In the genomic region with DNA sequence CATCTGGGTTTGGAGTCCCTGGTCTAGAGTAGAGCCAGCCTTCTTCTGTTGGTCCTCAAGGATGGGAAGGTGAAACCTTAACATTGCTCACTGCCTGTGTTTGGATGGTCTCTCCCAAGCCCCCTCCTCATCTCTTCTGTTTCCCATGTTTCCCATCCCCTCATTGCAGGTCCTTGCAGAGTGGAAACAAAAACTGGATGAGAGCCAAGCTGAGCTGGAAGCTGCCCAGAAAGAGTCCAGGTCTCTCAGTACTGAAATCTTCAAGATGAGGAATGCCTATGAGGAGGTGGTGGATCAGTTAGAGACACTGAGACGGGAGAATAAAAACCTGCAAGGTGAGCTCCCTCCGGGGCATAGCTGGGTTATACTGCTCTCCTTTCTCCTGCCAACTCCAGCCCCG, we compare ENCODE assay signal across 18 mouse cellular contexts. TPM values are rescaled to one million over a fixed set of nuclear protein-coding genes. Genes with fewer than 3 reads are reported as not detected.
A peak's percentile ranks its signal among the peaks of the same experiment; 100 is the strongest.
DNase-seq lines count a peak whose midpoint lies in the region; ATAC-seq lines count a peak whose summit lies in the region.
"Had no signal": no experiment of that assay in that cellular context is flagged by ENCODE, and none has a peak within 500 bp of the region (broad histone marks: within the 10 kb centered on the region; RNA-seq: fewer than 3 reads in every experiment).

No protein-coding gene starts in this region.

- WGBS in embryonic facial prominence, embryonic 14.5 days = 57% methylated on average over 3 of the region's 3 CpGs
- 86% methylated on average over 3 of the region's 3 CpGs for WGBS in embryonic facial prominence, embryonic 10.5 days

- peak; percentile 25 for DNase-seq in embryonic facial prominence, embryonic 14.5 days (ENCODE audit: low spot score)
- no peak for DNase-seq in embryonic facial prominence, embryonic 10.5 days (ENCODE audit: low spot score)
- DNase-seq in left cerebral cortex, postnatal 4 days = peak; percentile 38
- no peak for DNase-seq in left cerebral cortex, postnatal 36 days (ENCODE audit: low spot score in 2 of 2)
- DNase-seq in right cerebral cortex, postnatal 4 days = peak; percentile 22
- no peak for DNase-seq in right cerebral cortex, adult 2 months (ENCODE audit: low spot score in 2 of 2)
- DNase-seq: adrenal gland, postnatal 14 days; cerebellum, adult 2 months; forebrain, postnatal 0 days; gastrocnemius, postnatal 14 days; heart, adult 2 months; heart, postnatal 14 days had no signal

- H3K27me3 ChIP-seq in embryonic facial prominence, embryonic 14.5 days (replicated peaks; ENCODE audit: control insufficient read depth, insufficient read depth, low read length) = no peaks in the 10 kb centered on the region
- no peaks in the 10 kb centered on the region; the same call in 1 of the 2 replicates for H3K27me3 ChIP-seq in embryonic facial prominence, embryonic 10.5 days (replicated peaks; ENCODE audit: low read depth, poor library complexity, severe bottlenecking)
- H3K27me3 ChIP-seq: forebrain, embryonic 13.5 days; heart, embryonic 15.5 days; hindbrain, embryonic 15.5 days had no signal

- no peaks in the 10 kb centered on the region for H3K9me3 ChIP-seq in embryonic facial prominence, embryonic 14.5 days (ENCODE audit: control insufficient read depth, low read length)
- no peaks in the 10 kb centered on the region for H3K9me3 ChIP-seq in embryonic facial prominence, embryonic 10.5 days
- H3K9me3 ChIP-seq: embryonic facial prominence, embryonic 13.5 days; forebrain, embryonic 13.5 days; heart, embryonic 15.5 days; hindbrain, embryonic 15.5 days had no signal

- 0 out of 2 replicates have a peak, but pooled peaks cover 3% of the 10 kb centered on the region for H3K4me1 ChIP-seq in embryonic facial prominence, embryonic 14.5 days (ENCODE audit: control insufficient read depth, insufficient read depth, low read length)
- H3K4me1 ChIP-seq in embryonic facial prominence, embryonic 10.5 days = no peaks in the 10 kb centered on the region
- H3K4me1 ChIP-seq: hindbrain, embryonic 15.5 days had no signal

- intact Hi-C loops in left cerebral cortex, postnatal 4 days (cut with DNase I) = no loop called here
- intact Hi-C loops in left cerebral cortex, postnatal 36 days (cut with DNase I) = no loop called here

- no peak overlapping the region for H3K9ac ChIP-seq in embryonic facial prominence, embryonic 14.5 days (ENCODE audit: low read depth, low read length)
- H3K9ac ChIP-seq: embryonic facial prominence, embryonic 13.5 days; forebrain, embryonic 13.5 days; forebrain, postnatal 0 days; heart, embryonic 15.5 days; hindbrain, embryonic 15.5 days had no signal

- no peak overlapping the region for H3K27ac ChIP-seq in embryonic facial prominence, embryonic 14.5 days (replicated peaks; ENCODE audit: low read depth, low read length)
- H3K27ac ChIP-seq in embryonic facial prominence, embryonic 10.5 days (replicated peaks) = no peak overlapping the region
- H3K27ac ChIP-seq: embryonic facial prominence, embryonic 13.5 days; forebrain, embryonic 13.5 days; heart, adult 2 months; heart, embryonic 15.5 days; hindbrain, embryonic 15.5 days had no signal

- no peak for ATAC-seq in embryonic facial prominence, embryonic 14.5 days (ENCODE audit: low read depth)
- ATAC-seq: forebrain, embryonic 13.5 days; forebrain, postnatal 0 days had no signal

- H3K36me3 ChIP-seq in embryonic facial prominence, embryonic 14.5 days (ENCODE audit: control insufficient read depth, insufficient read depth, low read length) = no peaks in the 10 kb centered on the region
- no peaks in the 10 kb centered on the region for H3K36me3 ChIP-seq in embryonic facial prominence, embryonic 10.5 days (replicated peaks)
- H3K36me3 ChIP-seq: embryonic facial prominence, embryonic 13.5 days; heart, embryonic 15.5 days; hindbrain, embryonic 15.5 days had no signal

- H3K4me2 ChIP-seq in embryonic facial prominence, embryonic 14.5 days (ENCODE audit: low read depth, low read length) = no peak overlapping the region
- H3K4me2 ChIP-seq: embryonic facial prominence, embryonic 13.5 days; forebrain, embryonic 13.5 days; heart, embryonic 11.5 days; heart, embryonic 15.5 days; hindbrain, embryonic 15.5 days had no signal

- no peak overlapping the region for H3K4me3 ChIP-seq in embryonic facial prominence, embryonic 14.5 days (ENCODE audit: low read depth, low read length)
- no peak overlapping the region for H3K4me3 ChIP-seq in embryonic facial prominence, embryonic 10.5 days
- H3K4me3 ChIP-seq: embryonic facial prominence, embryonic 13.5 days; forebrain, embryonic 13.5 days; heart, adult 2 months; heart, embryonic 15.5 days; hindbrain, embryonic 15.5 days had no signal

RNA-seq across cellular contexts. Expression of gene Myh13, which starts 40.8 kb away (rescaled TPM):
- 0.33 and 0.39 TPM in 2 replicates for polyA plus RNA-seq in embryonic facial prominence, embryonic 14.5 days (2014; fragmentation: Nextera tagmentation; extraction: Ambion mirVana)
- polyA plus RNA-seq in embryonic facial prominence, embryonic 10.5 days (2016; fragmentation: Nextera tagmentation; extraction: Ambion mirVana) = 0.05 TPM in 1 of 2 replicates, not detected in the other
- total RNA-seq in left cerebral cortex, postnatal 4 days (2021) = under 1 TPM; 0.14 to 0.28 TPM
- total RNA-seq in left cerebral cortex, postnatal 36 days (2021) = under 1 TPM; 0.14 to 0.27 TPM
- total RNA-seq: adrenal gland, postnatal 14 days; heart, postnatal 14 days had no signal
- polyA plus RNA-seq: forebrain, embryonic 13.5 days; heart, adult 2 months; heart, embryonic 11.5 days; hindbrain, embryonic 11.5 days had no signal

Comparison
In these comparisons a context has a peak if more than half of its experiments do, and no peak if none do; other contexts are left out.
1. DNase-seq: peak in embryonic facial prominence, embryonic 14.5 days (single experiment), left cerebral cortex, postnatal 4 days (single experiment) and right cerebral cortex, postnatal 4 days (single experiment); none in embryonic facial prominence, embryonic 10.5 days (single experiment), left cerebral cortex, postnatal 36 days (0 of 2) and right cerebral cortex, adult 2 months (0 of 2).